Mouse (Mus musculus) cortical plate, adult 2 months (tissue): Measurements from ENCODE around the gene Ifitm3. TPM values are rescaled to one million over a fixed set of nuclear protein-coding genes. Genes with fewer than 3 reads are reported as not detected.

Source experiments
- H3K27ac ChIP-seq: fragments of 200-500 bp; 2 replicates; pipeline ENCODE4 v1.5.1; 2012; ENCODE audit warnings: low read length, control low read depth, inconsistent platforms; ENCODE audit not compliant: insufficient read depth
- H3K4me1 ChIP-seq: fragments of 200-500 bp; 2 replicates; pipeline ENCODE4 v1.6.1; 2011; ENCODE audit warnings: low read length; ENCODE audit not compliant: control insufficient read depth, insufficient read depth
- H3K4me3 ChIP-seq: fragments of 200-500 bp; 2 replicates; pipeline ENCODE4 v1.5.1; 2011; ENCODE audit warnings: mild to moderate bottlenecking, low read length, control low read depth; ENCODE audit not compliant: insufficient read depth
- CTCF ChIP-seq: fragments of 200-500 bp; IDR thresholded peaks from 2 replicates; pipeline ENCODE4 v1.5.1; 2011; ENCODE audit warnings: mild to moderate bottlenecking, control low read depth, low read length; ENCODE audit not compliant: insufficient read depth; ENCODE audit errors: extremely low read depth
- POLR2A ChIP-seq: fragments of 200-500 bp; IDR thresholded peaks from 2 replicates; pipeline ENCODE4 v1.6.1; 2011; ENCODE audit warnings: mild to moderate bottlenecking, low read length, control low read depth; ENCODE audit not compliant: insufficient read depth; ENCODE audit errors: extremely low read depth
- polyA plus RNA-seq: library from polyadenylated mRNA; depleted of rRNA; stranded (reverse); fragments of >200 nt; gene quantifications from 2 replicates; pipeline ENCODE4 v1.2.3, GENCODE M21; 2012; rRNA removed

Gene Ifitm3
- polyA plus RNA-seq, 1 experiment: 59.6 TPM

GRCm38 (mm10) chr7:140960026-140960425, 50.5 kb downstream of the Ifitm3 start:
- Histone ChIP-seq H3K4me1 (no peaks in the 10 kb centered on the region; the same call in 1 of the 2 replicates), H3K4me3 (no peak overlapping the region)
- TF ChIP-seq CTCF (no peak), POLR2A (no peak)

More at GRCm38 (mm10) chr7:140960026-140960425, 50.5 kb downstream of the Ifitm3 start:
- no peak overlapping the region for H3K27ac ChIP-seq

Other genes with a start within 250 kb of the Ifitm3 start
- gene Cyp2e1, start 247.0 kb downstream of the Ifitm3 start, polyA plus RNA-seq: 0.15 and 0.23 TPM in 2 replicates
- gene Syce1, start 222.9 kb downstream of the Ifitm3 start, polyA plus RNA-seq: 0.74 and 1.0 TPM in 2 replicates
- gene Zfp941, start 188.6 kb downstream of the Ifitm3 start, polyA plus RNA-seq: 17.5 and 21.4 TPM in 2 replicates
- 3.4 and 4.1 TPM in 2 replicates for gene Urah, start 175.8 kb downstream of the Ifitm3 start, polyA plus RNA-seq
- not detected in 2 replicates for gene Scgb1c1, start 165.2 kb downstream of the Ifitm3 start, polyA plus RNA-seq
- 0.32 and 0.46 TPM in 2 replicates for gene Odf3, start 163.0 kb downstream of the Ifitm3 start, polyA plus RNA-seq
- 0.19 and 0.46 TPM in 2 replicates for gene Gm45785, start 154.4 kb downstream of the Ifitm3 start, polyA plus RNA-seq
- gene Ric8a, start 153.8 kb downstream of the Ifitm3 start, polyA plus RNA-seq: 79.5 and 89.3 TPM in 2 replicates
- 34.3 and 38.3 TPM in 2 replicates for gene Bet1l, start 153.2 kb downstream of the Ifitm3 start, polyA plus RNA-seq
- 96.6 and 103 TPM in 2 replicates for gene Psmd13, start 128.8 kb downstream of the Ifitm3 start, polyA plus RNA-seq
- gene Sirt3, start 128.5 kb downstream of the Ifitm3 start, polyA plus RNA-seq: 153 and 158 TPM in 2 replicates
- 1.2 and 1.3 TPM in 2 replicates for gene Cox8b, start 110.3 kb downstream of the Ifitm3 start, polyA plus RNA-seq
- 0.44 and 0.54 TPM in 2 replicates for gene Nlrp6, start 89.9 kb downstream of the Ifitm3 start, polyA plus RNA-seq
- 8.0 and 8.5 TPM in 2 replicates for gene Pgghg, start 69.4 kb downstream of the Ifitm3 start, polyA plus RNA-seq
- gene Ifitm5, start 60.5 kb downstream of the Ifitm3 start, polyA plus RNA-seq: 0.15 TPM in 1 of 2 replicates, not detected in the other
- gene Gm45717, start 54.8 kb downstream of the Ifitm3 start, polyA plus RNA-seq: not detected in 2 replicates
- 47.7 and 48.0 TPM in 2 replicates for gene Ifitm2, start 54.8 kb downstream of the Ifitm3 start, polyA plus RNA-seq
- 22.0 and 28.5 TPM in 2 replicates for gene Ifitm1, start 43.5 kb downstream of the Ifitm3 start, polyA plus RNA-seq
- gene Ifitm6, start 7.2 kb upstream of the Ifitm3 start, polyA plus RNA-seq: 0.74 and 1.3 TPM in 2 replicates
- not detected in 2 replicates for gene Gm17387, start 18.4 kb upstream of the Ifitm3 start, polyA plus RNA-seq
- gene B4galnt4, start 50.3 kb upstream of the Ifitm3 start, polyA plus RNA-seq: 109 and 125 TPM in 2 replicates
- gene Pkp3, start 67.4 kb upstream of the Ifitm3 start, polyA plus RNA-seq: 0.06 and 0.15 TPM in 2 replicates
- 4.0 and 4.3 TPM in 2 replicates for gene Sigirr, start 89.8 kb upstream of the Ifitm3 start, polyA plus RNA-seq
- gene Ano9, start 107.0 kb upstream of the Ifitm3 start, polyA plus RNA-seq: 0.08 TPM in 1 of 2 replicates, not detected in the other
- 57.6 and 58.9 TPM in 2 replicates for gene Ptdss2, start 111.6 kb upstream of the Ifitm3 start, polyA plus RNA-seq
- gene Rnh1, start 162.1 kb upstream of the Ifitm3 start, polyA plus RNA-seq: 38.6 and 38.8 TPM in 2 replicates
- gene Hras, start 183.2 kb upstream of the Ifitm3 start, polyA plus RNA-seq: 256 and 265 TPM in 2 replicates
- gene Lrrc56, start 183.4 kb upstream of the Ifitm3 start, polyA plus RNA-seq: 5.4 and 5.8 TPM in 2 replicates
- gene Lmntd2, start 203.3 kb upstream of the Ifitm3 start, polyA plus RNA-seq: 0.17 and 0.27 TPM in 2 replicates
- 1.5 and 2.2 TPM in 2 replicates for gene Rassf7, start 205.1 kb upstream of the Ifitm3 start, polyA plus RNA-seq
- 24.3 and 26.0 TPM in 2 replicates for gene Phrf1, start 218.0 kb upstream of the Ifitm3 start, polyA plus RNA-seq